Mouse (Mus musculus) layer of hippocampus, adult 9-10 months (tissue): Measurements from ENCODE around the gene Elovl5.

Source experiments
- DNase-seq: peaks from one replicate; pipeline ENCODE4 v3.0.0; 2022; ENCODE audit warnings: low spot score

Elovl5 gene

DNA sequence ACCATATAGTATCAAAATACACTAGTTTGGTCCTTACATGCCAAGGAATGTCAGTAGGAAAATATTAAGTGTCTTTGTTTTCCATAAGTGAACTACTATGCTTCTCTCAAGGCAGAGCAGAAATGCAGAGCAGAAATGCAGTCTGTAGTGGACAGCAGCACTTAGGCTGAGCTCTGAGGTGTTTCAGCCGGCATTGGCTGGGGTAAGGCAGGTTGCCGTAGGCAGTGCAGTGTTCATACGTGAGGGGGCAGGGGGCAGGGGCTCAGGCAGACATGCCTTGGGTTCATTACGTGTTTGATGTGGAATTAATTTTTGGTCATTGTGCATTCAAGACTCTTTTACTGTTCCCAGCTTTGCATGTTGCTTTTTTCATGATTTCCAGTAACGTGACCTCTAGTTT, 12.1 kb downstream of the Elovl5 start:
- DNase-seq: no peak

DNA sequence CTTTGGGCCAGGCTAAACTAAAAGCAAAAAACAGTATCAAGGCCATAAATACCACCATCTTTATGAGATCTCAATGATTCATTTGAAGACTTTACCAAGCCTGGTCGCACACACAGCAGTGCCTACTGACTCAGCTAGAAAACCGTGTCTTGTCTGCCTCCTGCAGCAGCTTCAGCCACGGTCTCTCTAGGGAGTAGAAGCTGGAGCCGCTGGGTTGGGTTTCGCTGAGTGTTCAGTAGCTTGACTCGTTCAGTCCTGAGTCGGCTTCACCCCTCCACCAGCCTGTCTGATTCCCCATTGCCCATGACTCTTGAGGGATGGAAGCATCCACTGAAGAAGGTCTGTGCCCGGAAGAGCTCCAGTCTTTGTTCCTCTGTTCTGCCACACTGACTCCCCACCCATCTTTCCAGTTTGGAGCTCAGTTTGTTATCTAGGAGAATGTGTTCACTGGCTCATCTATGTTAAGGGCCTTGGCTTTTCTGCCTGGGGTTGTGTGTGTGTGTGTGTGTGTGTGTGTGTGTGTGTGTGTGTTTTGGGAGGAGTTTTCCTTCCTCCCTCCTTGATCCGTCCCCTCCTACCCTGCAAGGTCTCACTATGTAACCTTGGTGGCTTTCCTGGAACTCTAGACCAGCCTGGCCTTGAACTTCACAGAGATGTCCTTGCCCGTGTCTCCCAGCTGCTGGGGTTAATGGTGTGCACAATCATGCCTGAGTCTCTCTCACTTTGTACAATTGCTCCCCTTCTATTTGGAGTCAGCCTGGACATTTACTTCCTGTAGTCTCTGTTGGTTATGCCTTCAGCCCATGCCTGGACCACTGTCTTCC, 13.1 kb downstream of the Elovl5 start:
- DNase-seq: no peak

DNA sequence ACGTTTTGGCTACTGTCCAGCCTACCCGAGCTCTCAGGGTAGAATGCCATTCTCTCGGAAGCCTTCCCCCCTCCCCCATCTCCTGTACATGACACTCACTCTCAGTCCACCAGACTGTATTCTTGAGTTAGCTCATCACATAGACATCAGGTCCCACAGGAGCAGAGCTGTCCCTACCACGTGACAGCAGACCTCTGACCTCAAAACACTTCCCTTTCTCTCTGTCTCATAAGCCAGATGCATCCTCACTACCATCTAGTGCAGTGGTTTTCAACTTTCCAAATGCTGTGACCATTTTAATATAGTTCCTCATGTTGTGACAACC, 13.7 kb downstream of the Elovl5 start:
- no peak for DNase-seq

DNA sequence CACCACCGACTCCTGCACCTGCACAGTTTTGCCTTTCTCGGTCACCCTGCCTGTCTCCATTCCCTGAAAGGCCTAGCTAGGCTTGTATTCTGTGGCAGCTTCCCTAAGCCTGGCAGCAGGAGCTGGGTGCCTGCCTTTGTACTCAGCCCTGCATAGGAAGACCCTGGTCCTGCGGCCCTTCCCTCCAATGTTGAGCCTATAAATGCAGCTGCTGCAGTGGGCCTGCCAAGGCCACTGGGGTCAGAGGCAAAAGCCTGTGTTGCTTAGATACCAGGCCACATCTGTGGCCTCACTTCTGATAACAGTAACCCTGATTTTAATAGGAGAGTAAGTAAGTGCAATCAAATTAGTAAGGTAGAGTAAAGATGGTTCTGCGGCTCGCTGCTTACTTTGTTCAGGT, 14.6 kb downstream of the Elovl5 start:
- DNase-seq: no peak

DNA sequence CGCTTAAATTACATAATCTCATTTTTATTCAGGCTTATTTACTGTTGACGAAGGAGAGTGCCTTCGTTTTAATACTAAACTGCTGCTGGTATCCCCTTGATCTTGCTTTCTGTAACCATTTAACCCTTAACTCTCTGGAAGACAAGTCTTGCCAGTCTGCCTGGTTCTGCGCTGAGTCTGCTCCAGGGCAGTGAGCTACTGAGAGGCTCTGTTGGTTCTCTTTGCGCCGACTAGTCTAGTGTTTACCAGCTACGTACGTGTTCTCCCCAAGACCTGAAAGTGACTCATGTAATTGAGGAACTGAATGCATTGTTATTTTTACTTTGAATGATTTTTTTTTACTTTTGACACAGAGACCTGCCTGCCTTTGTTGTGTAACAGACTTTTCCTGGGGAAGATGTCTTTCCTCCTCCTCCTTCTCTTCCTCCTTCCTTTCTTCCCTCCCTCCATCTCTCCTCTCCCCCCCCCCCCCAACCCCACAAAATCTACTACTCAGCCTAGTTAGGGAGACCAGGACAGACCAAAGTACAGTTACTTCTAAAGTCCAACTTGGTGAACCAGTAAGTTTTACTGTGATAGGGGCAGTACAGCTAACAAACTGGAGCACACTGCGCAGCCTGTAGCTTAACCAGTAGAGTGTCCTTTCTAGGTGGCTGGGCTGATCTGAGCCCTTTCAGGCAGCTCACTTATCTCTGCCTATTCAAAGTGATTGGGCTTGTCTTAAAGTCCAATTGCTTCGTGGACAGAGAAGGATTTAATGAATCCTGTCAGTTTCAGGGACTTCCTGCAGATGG, 18.9 kb downstream of the Elovl5 start:
- DNase-seq: no peak

DNA sequence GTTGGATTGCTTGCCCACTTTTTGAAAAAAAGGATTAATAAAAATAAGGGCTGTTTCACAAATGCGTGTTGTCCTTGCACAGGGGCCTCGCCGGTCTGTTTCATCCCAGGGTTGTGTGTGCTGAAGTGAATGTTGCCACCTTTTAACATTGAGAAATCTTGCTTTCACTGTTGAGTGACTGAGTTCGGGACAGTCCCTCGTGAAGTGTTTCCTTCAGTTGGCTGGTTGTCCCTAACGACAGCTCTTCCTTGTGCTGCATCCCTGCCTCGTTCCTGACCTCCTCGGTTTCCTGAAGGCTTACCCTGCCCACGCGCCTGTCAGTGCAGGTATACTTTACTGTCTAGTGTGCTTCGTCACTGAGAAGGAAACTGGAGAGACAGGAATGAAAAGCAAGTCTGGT, 20.7 kb downstream of the Elovl5 start:
- no peak for DNase-seq

DNA sequence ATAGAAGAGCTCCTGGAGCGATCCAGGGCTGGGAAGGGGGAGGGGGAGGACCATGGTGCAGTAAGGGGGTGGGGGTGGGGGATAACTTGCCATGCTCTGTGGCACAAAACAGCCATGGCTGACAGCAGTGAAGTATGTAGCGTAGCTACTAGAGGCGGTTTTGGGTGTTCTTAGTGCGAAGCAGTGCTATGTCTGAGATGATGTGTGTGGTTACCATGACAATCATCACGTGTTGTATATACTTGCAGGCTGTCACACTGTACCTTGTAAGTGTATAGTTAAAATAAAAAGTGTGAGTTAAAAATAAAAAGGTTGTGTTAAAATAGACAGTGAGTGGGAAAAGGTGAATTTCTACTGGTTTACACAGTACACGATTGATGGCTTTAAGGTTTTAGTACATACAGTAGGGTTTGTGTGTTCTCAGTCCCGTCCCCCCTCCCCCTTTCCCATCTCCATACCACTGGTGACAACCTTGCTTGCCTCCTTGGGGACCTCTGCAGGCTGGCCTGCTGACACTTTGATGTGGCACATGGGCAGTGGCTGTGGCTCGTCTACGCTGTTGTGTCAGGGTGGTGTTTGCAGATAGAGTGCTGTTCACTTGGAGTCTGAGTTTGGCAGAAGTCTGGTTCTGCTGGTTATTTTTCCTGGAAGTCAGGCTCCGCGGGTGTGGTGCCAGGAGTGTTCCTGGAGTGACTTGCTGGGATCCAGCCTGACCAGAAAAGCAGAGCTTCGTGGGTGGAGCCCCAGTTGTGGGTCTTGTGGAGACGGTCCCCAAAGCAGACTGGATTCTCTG, 21.8 kb downstream of the Elovl5 start:
- no peak for DNase-seq

DNA sequence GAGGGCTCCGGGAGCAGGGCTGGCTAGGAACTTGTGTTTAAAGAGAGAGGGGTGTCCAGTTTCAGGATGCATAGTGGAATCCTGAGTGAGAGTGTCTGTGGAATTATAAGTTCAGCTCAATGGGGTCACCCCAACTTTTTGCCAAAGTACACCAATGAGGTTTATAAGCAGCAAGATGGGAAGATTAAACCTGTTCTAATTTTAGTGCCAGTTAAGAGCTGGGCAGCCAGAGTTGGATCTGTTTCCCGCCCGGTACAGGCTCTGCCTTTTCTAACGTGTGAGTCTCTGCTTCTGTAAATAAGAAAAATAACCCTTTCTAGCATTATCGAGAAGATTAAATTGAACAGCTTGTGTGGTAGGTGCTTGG, 22.4 kb downstream of the Elovl5 start:
- DNase-seq: no peak

DNA sequence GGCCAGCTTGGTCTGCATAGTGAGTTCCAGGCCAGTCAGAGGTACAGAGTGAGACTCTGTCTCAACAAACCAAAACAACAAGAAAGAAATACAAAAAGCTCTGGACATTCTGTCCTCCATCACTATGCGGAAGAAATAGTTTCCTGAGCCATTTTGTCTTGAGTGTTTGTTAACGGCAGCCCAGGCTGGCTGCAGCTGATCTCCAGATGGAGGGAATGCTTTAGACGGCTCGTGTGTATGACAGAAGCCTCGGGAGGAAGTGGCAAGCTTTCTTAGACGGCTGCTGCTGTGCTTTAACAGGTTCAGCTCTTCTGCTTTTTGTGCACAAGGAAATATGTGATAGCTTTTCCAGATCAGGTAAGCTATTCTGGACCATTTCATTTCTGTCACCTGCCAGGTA, 23.9 kb downstream of the Elovl5 start:
- no peak for DNase-seq

DNA sequence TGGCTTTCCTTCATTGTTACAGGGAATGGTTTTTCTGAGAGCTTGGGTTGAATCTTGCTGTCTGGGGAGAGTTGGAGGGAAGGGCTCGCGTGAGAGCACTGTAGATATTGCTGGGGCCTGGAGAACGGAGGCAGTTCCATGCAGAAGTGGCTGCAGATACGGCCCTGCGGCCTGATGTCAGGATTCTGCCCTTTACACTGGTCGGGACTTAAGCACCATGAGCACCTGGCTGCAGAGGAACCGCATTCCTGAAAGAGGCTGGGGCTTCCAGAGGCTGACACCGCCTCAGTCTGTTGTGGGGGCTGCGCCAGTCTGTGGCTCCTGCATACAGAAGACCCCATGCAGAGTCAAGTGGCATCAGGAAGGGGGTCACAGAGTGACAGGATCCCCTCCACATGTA, 24.7 kb downstream of the Elovl5 start:
- DNase-seq: no peak

DNA sequence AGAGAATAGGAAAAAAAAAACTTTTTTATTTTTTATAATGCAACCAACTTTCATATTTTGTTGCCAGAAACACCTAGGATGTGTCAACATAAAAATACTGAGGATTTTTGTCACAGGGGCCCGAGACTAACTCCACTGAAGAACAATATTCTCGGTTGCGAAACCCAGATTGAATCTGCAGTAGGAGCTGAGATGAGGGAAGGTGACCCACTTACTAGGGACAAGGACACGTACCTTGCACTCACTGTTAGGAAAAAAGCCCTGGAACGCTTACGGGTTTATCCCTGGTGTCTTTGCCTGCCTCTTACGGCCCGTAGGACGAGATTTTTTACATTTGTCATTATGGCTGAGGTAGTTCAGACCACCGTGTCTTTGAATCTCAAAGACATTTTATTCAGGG, 25.2 kb downstream of the Elovl5 start:
- no peak for DNase-seq

DNA sequence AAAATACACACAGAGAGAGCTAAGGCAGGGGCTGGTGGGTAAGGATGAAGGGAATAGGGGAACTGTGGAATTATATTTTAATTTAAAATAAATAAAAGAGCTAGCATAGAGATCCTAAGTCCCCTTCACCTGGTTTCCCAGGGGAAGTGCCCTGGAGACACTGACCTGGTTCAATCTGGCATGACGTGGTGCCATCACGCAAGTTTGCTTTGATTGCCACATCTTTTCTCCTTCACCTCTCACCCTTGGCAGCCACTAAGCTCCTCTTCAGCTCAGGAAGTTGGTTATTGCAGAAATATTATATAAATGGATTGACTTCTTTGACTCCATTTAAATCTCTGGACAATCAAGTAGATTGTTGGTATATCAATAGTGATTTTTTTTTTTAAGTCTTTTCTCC, 26.2 kb downstream of the Elovl5 start:
- DNase-seq: no peak

DNA sequence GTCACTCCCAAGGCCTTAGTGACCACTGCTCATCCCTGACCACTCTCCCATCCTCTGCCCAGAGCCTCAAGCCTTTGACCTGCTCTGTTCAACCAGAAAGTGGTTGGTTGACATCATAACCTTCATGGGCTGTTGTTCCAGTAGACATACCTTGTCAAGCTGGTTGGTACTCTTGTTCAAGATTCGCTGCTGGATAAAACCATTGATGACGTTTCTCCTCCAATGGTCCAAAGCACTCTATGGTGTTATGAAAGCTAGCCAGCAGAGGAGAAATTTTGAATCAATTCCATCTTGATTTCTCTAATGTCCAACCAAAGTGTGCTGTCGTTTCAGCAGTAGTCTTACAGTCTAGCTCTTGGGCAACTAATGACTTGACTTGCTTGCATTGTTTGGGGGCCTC, 27.0 kb downstream of the Elovl5 start:
- DNase-seq: no peak

DNA sequence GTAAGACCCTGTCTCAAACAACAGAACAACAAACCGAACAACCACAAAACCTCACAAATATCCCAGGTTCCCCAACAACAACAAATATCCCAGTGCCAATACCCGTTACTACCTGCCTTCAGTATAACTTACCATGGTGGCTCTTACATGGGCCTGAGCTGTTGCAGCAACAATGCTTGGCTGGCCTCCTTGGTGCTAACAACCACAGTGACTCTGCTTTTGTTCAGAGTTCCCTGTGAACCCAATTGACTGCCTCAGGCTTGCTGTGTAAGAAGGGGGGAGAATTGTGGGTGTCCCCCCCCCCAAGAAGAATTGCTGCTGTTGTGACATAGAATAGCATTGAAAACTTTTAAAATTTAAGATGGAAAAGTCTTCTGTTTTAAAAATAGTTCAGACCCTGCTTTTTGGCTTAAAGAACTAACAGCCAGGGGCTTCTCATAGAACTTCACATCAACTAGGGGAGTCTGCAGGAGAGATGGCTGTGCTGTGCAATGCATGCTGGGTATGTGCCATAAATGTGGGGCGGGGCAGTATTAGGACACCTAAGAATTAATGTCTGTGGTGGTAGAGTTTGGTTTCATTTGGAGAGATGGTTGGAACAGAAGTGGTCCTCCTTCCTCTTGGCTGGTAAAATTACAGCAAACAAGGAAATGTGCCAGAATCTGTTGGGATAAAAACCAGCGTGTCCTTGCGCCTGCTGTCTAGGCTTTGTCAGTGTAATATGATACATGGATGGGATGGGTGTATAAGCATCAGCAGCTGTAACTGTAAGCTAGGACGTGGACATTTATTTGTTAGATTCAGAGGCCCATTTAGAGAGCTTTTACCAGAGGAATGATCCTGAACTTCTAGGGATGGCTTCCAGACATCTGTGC, 28.9 kb downstream of the Elovl5 start:
- DNase-seq: no peak

DNA sequence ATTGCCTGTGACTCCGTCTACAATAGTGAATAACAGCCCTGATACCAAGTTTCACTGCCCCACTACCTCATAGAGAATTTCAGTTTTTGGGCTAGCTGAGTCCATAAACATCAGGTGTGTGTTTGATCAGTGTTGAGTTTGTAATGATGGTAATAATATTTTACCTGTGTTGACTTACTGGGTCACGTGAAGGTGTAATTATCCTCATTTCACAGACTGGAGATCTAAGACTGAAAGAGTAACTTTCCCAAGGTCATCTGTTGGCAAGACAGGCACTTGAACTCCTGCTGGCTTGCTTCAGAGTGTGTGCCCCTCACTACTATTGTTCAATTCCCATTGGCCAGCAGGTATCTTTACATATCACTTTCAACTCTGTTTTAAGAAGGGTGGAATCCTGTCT, 31.1 kb downstream of the Elovl5 start:
- DNase-seq: no peak

DNA sequence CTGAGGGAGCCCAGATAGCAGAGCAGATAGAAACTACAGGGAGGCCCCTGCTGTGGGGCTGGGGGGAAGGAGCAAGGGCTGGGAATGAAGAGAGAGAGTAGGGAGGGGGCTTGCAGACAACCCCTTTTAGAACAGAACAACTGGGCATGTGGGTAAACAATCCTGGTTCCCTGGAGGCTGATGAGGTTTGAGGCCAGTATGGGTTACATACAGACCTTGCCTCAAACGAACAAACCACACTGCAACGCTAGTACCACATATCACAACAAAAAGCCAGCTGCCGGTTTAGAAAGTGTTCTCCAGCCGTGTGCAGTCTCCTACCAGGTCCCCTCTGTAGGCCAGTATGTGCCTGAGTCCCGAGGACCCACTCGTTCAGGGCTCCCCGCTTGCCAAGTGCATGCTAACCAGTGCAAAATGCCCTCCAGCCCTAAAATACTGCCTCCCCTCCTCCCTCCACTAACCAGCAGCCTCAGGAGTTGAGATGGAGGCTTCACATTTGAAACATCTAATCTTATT, 32.6 kb downstream of the Elovl5 start:
- no peak for DNase-seq

DNA sequence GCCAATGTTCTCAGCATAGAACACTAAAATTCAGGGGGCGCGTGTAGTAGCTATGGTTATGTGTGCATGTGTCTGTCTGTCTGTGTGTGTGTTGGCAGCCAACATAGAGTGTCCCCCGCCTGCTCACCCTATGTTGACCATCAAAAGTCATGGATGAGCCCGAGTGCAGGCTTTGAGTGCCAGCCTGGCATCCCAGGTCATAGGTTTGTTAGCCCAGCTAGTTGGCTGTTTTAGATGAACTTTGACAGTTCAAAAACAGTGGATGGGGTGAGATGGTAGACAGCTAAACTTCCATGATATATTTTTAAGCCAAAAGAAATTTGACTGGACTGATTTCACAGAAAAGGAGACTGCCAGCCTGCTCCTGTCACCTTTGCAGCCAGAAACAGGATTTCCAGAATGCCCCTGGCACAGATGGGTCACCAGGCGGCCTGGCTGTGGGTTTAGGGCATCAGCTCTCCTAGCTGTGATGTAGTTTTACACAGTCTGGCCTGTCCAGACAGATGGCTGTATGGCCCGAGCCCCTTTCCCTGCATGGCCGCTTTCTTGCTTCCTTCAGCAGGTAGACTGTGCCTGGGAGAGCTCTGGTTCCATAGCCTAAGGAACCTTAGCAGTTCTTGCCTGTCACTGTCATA, 33.8 kb downstream of the Elovl5 start:
- no peak for DNase-seq

DNA sequence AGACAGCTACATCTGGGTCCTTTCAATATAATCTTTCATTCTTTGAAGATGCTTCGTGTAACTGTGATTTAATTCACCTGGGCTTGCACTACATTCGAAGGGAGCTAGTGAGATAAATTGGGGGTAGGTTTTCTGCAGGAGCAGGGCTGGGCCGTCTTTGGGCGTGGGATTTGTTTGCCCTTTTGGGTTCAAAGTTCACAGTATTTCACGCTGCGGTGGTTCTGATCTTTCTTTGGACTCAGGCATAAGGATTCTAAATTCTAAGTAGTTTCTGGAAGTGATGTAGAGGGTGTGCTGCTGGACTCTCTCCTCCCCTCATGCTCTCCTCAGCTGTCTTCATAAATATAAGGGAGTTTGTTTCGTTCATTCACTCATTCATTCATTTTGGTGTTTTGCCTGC, 34.8 kb downstream of the Elovl5 start:
- DNase-seq: no peak

DNA sequence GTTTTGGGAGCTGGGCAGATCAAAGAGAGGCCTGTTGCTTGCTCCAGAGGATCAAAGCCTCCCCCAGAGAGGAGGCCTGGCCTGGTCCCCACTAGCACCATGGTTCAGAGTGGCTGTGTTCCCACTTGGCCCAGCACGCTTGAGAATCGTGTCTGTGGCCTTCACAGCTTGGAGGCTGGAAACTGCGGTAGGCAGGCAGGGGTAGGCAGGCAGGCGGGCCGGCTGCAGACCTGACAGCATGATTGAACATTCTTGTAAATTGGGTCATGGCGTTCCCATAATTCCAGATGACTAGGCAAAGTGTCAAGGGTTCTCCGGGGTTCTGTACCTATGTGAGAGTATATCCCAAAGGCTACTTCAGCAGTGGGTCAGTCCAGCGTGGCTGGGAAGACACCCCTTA, 35.9 kb downstream of the Elovl5 start:
- DNase-seq: no peak

DNA sequence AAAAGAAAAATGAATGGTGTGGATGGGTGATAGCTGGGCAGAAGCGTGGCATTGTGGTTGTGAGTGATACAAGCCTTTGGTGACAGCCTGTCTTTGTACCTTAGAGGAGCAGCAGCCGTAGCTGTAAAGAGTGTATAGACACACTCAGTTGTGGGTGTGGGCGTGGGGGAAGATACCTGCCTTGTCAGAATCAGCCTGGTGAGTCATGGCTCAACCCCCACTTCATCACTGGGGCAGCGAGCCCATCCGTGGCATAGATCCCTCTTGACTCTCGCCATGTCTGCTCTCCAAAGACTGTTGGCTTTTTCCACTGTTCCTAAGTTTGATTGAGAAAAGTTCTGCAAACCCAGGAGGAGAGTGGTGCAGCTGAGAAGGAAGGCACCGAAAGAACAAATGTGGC, 37.3 kb downstream of the Elovl5 start:
- DNase-seq: no peak

DNA sequence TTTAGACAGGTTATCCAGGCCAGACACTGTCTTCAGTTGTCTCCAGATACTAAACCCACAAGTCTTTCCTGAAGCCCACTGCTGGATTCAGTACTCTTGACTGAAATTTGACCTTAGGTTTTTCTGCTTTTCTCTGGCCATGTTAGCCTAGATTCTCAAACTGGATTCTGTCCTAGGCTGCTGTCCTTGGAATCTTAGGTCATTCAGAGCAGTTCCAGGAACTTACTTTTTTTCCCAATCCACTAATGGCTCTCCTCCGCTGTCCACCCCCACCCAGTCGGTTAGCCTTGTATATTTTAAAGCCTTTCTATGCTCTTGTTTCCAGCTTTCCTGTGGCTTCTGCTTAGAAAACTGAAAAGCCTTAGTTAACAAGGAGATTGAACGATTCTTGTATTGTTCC, 37.8 kb downstream of the Elovl5 start:
- no peak for DNase-seq
